Mouse (Mus musculus) left cerebral cortex, adult 11 months (tissue): ENCODE results near the gene Myadm.
A peak's percentile ranks its signal among the peaks of the same experiment; 100 is the strongest.

Experiments used
- DNase-seq: peaks from one replicate; pipeline ENCODE4 v3.0.0; 2022; ENCODE audit warnings: low spot score

Myadm gene

GRCm38 (mm10) chr7:3317704-3318103, 28.8 kb downstream of the Myadm start:
- DNase-seq, result no peak

GRCm38 (mm10) chr7:3320856-3321255, 32.0 kb downstream of the Myadm start:
- DNase-seq, result no peak

- DNase-seq, result no peak
These were observed 34.9 kb downstream of the Myadm start for GRCm38 (mm10) chr7:3323826-3324225.

- DNase-seq, result no peak
These were observed 39.1 kb downstream of the Myadm start for GRCm38 (mm10) chr7:3327961-3328360.

GRCm38 (mm10) chr7:3329776-3330546, 41.1 kb downstream of the Myadm start:
- DNase-seq, result peak; percentile 63

GRCm38 (mm10) chr7:3331171-3331570, 42.3 kb downstream of the Myadm start:
- DNase-seq, result no peak

GRCm38 (mm10) chr7:3331581-3332223, 42.8 kb downstream of the Myadm start:
- DNase-seq, result peak; percentile 85

GRCm38 (mm10) chr7:3332224-3332615, 43.3 kb downstream of the Myadm start:
- DNase-seq, result no peak

GRCm38 (mm10) chr7:3332619-3333521, 44.0 kb downstream of the Myadm start, which contains the start of gene Cacng7:
Gene Cacng7, plus strand, starts transcription at chr7:3332955.
- DNase-seq, result no peak

- no peak for DNase-seq
These were observed 44.7 kb downstream of the Myadm start for GRCm38 (mm10) chr7:3333542-3333941.

GRCm38 (mm10) chr7:3336412-3336811, 47.5 kb downstream of the Myadm start:
- no peak for DNase-seq

GRCm38 (mm10) chr7:3338286-3338935, 49.5 kb downstream of the Myadm start:
- no peak for DNase-seq

GRCm38 (mm10) chr7:3339010-3339409, 50.1 kb downstream of the Myadm start:
- no peak for DNase-seq

- DNase-seq, result no peak
These were observed 55.0 kb downstream of the Myadm start for GRCm38 (mm10) chr7:3343861-3344260.

GRCm38 (mm10) chr7:3345301-3345700, 56.4 kb downstream of the Myadm start:
- DNase-seq, result no peak

GRCm38 (mm10) chr7:3347366-3348287, 58.7 kb downstream of the Myadm start:
- no peak for DNase-seq

- no peak for DNase-seq
These were observed 59.4 kb downstream of the Myadm start for GRCm38 (mm10) chr7:3348326-3348725.

- DNase-seq, result no peak
These were observed 60.9 kb downstream of the Myadm start for GRCm38 (mm10) chr7:3349775-3350174.
